Mouse (Mus musculus): ENCODE measurements around the gene Henmt1.

DNA sequence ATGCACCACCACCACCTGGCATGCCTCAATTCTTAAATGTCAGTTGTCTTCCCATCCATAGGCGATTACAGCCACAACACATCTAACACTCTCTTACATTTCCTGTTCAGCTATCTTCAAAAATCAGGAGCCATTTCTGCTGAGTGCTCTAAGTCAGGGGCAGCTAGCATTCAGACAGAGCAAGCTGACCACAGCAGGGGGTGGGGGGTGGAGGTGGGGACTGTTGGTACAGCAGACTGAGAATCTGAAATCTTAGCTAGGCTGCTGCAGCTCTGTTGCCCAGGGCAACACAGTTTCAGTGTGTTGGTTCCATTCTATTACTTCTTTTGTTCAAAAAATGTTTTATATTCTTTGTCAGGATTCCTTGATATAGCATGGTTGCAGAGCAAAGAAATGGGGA is 46.9 kb downstream of the Henmt1 start:
- TF ChIP-seq POLR2A (IDR thresholded peaks at IDR 0.05; ENCODE audit: borderline replicate concordance, insufficient read depth, low read length) (no peak), CTCF (IDR thresholded peaks at IDR 0.05; ENCODE audit: borderline replicate concordance, insufficient read depth, low read depth, low read length) (no peak)
